Mouse (Mus musculus) erythroblast, adult 5-6 weeks (primary cell): Measurements from ENCODE around the gene Pfkfb1. TPM values are rescaled to one million over a fixed set of nuclear protein-coding genes. Genes with fewer than 3 reads are reported as not detected.

ENCODE experiments used
- ATAC-seq: replicated peaks from 2 replicates; pipeline ENCODE4 v1.8.0; 2016; ENCODE audit warnings: moderate number of reproducible peaks, mild to moderate bottlenecking, moderate TSS enrichment, inconsistent platforms; ENCODE audit not compliant: poor library complexity, low FRiP score, severe bottlenecking
- total RNA-seq, 2 experiments: library from RNA; stranded (forward) in 1 of 2; stranded (reverse) in 1 of 2; fragments of 150-400 nt in 1 of 2; fragments of 200-764, 138-1000 nt in 1 of 2; gene quantifications; 2 replicates each; pipeline versions ENCODE4 v1.2.3 to v1.2.4; 2015 to 2017; ENCODE audit warnings: low replicate concordance in 2 of 2

Gene Pfkfb1
- total RNA-seq (2015; ENCODE audit: low replicate concordance) (5.9 and 26.7 TPM in 2 replicates), total RNA-seq (2017; ENCODE audit: low replicate concordance) (8.1 and 10.6 TPM in 2 replicates)

DNA sequence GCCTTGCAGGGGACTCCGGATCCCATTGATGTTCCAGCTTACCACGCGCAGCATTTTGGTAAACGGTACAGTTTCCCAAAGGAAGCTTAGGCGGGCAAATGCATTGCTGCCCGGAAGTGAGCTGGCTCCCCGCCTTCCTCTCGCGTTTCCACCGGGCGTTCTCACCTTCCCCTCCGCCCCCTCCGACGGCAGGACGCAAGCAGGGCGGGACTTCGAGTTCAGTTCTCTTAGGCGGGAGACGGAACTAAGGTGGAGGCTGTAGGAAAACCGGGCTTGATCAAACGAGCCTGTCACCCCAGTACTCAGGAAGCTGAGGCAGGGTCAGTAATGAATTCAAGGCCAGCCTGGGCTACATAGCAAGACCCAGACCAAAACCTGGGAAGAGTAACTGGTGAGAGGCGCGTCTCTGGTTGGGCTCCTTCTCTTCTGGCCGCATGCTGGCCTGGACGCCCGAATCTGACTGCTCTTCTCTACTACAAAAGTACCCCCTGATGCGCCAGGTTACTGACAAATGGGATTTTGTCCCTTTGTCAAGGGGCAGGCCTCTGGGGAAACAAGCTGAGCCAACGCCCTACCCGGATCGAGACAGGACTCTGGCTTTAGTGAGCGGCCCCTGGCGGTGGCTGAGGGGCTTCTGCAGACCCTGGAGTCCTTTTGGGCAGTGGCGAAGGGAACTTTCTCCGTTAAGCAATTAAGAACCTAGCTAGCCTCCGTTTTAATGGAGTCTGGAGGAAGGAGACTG, at the start of gene Pfkfb1:
Gene Pfkfb1, plus strand, starts transcription at position 207 of the 742 bp plus-strand sequence.
- ATAC-seq, result peak; percentile 99

DNA sequence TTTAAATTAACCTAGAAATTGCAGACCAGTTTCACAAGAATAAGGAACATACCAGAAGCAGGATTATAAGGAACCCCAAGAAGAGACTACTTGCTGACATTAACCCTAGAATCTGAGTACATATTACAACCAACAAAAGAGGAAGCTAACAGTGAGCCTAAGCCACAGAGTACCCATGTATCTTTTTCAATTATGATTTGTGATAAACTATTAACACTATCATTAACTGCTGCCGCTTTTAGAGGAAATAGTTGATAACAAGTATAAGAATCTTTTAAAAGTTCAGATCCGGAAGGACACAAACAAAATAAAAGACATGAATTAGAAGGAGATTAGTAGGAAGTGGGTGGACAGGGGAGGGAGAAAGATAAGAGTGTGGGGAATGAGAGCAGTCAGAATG, 47.9 kb upstream of the Pfkfb1 start:
- ATAC-seq, result no peak

DNA sequence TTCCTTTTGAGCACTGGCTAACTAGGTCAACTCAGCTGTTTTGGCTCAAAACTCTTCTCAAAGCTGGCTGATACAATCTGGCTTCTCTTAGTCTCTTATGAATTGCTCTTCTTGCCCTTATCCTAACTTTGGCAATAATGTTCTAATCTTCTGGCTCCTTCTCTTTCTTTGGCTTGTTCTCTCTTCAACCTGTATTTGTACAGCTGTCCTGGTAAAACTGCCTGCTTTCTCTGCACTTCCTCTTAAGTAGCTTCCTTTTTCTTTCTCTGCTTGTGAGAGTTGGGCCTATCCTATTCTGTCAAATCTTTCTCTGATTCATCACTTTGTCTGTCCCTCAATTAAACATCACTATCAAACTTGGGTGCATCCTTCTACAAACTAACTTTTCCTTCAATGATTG, 46.3 kb upstream of the Pfkfb1 start:
- no peak for ATAC-seq

DNA sequence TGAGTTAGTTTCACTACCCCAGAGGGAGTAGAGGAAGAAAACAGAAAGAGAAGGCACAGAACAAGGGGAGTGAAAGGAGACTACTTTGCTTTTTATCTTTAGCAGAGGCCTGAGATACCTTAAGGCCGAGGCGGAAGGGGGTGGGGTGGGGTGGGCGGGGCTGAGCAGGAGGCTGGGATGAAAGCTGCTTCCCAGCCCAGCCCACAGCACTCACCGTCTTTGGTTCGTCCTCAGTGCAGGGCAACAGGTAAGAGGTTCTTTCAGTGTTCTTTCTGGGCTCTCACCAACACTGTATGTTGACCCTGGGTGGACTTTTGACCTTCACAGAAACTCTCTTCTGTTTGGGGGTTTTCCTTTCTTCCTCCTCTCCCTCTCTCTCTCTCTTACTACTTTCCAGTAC, 40.8 kb upstream of the Pfkfb1 start, which contains the start of gene Alas2:
Gene Alas2, plus strand, starts transcription at position 137 of the 400 bp plus-strand sequence.
- peak; percentile 51 for ATAC-seq

DNA sequence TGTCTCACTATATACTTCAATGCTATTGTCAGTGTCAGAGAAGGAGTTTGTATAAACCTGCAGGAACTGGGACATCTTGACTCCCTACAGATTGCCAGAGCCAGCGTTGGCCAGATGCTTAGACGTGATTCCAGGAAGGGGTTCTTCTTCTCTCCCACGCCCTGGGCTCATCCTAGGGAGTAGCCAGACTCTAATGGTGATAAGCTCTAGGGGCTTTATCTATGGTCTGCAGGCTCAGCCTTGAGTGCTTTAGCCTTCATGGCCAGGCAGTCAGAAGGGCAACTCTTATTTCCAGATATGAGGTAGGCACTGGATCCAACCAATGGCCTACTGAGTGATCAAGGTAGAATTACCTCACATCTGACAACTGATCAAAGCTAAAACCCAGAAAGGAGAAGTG, 38.4 kb upstream of the Pfkfb1 start:
- peak; percentile 86 for ATAC-seq

DNA sequence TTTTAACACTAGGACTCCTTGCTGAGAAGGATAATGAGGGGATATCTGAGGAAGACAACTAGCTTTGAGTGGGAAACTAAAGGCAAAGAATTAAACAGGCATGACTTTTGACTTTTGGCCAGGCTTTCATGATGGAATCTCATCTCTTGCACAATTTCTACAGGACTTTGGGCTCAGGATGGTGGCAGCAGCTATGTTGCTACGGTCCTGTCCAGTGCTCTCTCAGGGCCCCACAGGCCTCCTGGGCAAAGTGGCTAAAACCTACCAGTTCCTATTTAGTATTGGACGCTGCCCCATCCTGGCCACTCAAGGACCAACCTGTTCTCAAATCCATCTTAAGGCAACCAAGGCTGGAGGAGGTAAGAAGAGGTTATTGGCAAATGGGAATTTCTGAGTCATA, 36.0 kb upstream of the Pfkfb1 start:
- ATAC-seq, result no peak

DNA sequence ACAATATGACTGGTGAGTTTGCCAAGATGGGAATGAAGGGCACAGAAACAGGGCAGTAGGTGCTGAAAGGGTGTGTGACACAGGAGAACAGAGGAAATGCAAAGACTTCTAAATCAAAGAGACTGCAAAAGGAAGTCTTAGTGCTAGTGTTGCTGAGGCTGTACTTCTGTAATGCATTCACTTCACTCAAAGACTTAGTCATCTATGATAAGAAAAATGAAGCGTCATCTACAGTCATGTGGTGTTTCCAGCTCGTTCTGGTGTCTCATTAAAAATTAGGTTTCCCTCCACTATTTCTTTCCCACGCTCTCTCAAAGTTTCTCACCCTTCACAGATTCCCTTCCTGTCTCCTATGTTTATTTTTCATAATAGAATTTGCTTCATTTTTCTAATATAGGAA, 34.0 kb upstream of the Pfkfb1 start:
- ATAC-seq, result 0 out of 2 replicates have a peak, but pooled peaks have one; percentile 27

DNA sequence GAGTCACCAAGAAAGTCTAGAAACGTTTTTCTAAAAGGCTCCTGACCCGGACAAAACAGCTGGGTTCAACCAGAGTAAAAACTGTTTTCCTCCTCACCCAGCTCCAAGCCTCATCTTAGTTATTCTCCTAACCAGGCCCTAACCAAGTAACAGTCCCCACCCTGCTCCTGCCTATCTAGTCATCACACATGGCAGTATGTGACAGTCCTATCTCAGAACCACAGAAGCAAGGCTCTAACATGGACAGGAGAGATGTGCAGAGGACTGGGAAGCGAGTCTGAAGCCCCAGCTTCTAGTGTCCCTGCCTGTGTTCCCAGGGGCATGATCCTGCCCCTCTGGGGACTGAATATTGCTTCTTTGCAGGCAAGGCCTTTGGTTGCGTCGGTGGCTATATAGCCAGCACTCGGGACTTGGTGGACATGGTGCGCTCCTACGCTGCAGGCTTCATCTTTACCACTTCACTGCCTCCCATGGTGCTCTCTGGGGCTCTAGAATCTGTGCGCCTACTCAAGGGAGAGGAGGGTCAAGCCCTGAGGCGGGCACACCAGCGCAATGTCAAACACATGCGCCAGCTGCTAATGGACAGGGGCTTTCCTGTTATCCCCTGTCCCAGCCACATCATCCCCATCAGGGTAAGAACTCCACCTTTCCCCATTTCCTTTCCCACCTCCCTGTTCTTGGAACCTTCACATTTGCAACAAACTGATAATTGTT, 23.2 kb upstream of the Pfkfb1 start:
- ATAC-seq, result peak; percentile 98

DNA sequence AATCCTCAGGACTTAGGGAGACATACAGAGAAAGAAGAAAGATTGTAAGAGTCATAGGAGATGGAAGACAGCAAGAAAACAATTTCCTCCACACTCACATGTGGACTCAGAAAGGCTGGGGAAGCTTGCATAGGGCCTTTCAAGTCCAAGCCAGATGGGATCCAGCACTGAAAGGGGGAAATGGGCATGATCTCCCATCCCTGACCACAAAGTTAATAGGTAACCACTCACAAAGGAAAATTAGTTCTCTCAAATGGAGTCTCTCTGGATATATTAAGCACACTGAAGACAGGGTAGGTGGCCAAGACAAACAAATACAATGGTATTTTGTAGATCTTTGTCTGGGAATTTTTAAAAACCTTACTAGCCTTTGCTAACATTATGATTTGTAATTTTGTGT, 6.1 kb upstream of the Pfkfb1 start:
- ATAC-seq, result no peak

DNA sequence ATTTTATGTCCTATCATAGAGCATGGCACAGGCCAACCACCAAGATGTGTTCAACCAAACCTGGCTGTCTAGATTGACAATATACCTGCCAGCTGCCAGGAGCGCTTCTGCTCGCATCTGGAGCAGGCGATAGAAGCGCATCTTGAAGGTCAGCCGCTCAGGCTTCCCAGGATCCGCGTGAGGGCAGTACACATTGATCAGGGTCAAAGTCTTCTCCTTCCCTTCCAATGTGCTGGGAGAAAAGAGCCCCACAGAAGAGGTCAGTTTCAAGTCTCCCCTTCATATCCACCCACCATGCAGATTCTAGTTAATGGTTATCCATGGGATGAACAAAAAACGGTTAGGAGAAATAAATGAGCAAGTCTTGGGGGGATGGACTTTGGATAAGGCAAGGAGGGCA, 2.9 kb upstream of the Pfkfb1 start:
- ATAC-seq, result no peak

DNA sequence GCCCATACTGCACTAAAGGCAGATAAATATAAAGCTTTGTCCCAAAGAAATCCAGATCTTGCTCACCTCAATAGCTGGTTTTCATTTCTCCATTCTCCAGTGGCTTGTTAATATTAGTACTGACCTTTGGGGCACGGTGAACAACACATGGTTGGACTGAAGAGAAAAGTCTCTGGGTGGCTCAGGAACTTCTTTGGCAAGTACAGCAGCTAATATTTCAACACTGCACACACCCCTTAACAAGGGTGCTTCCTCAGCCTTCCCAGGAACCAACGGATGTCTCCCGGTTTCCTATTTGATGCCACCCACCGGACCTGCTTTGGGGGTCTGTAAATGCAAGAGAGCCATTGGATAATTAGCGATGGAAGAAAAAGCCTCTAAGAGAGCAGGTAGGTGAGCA, 1.7 kb downstream of the Pfkfb1 start, which contains the start of gene Apex2:
Gene Apex2, minus strand, starts transcription at position 173 of the 400 bp plus-strand sequence.
- ATAC-seq, result no peak

DNA sequence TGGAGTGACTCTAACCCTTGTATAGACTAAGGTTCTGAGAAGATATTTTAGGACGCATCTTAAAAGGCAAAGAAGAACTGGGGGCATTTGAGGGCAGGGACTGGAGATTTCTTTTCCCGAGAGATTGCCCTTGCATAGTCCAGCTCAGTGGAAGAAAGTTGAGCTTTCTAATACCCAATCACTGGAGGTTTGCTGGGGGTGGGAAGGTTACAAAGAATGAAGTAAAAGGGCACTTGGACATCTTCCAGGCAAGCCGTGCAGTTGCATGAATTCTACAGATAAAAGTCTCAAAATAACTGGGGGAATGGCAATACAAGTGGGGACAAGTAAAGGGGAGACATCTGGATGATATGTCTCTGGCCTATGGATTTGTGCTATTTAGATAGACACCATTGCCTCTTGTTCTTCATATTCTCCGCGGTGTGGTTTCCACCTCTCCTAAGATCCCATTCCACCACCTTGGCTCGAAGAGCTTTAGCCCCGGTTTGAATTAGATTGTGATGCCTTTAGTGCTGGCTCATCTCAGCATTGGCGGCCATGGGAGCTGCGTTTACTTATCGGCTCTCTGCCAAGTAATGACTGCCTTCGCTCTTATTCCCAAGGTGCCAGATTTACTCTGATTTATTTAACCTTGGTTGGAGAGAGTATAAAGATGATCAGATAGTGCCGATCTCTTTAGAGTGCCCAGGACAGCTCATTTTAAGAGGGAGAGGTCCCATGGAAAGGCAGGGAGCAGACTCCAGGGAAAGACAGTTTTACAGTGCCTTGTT, 5.4 kb downstream of the Pfkfb1 start:
- ATAC-seq, result no peak

DNA sequence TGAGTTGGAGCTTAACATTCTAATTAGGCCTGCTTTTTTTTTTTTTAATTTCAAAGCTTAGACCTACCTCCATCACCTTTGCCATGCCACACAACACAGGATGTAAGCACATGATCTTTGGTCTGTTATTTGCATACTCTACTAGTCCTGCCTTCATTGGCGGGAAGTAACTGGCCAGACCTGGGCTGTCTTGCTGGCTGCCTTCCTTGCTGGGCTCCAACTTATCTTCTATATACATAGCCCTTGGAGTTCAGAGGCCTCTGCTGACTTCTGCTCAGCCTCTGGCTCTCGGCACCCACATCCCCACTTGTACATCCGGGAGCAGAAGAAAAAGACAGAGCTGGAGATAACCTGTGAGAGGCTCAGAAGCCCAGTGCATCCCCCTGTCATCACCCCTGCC, 6.1 kb downstream of the Pfkfb1 start:
- ATAC-seq, result no peak

DNA sequence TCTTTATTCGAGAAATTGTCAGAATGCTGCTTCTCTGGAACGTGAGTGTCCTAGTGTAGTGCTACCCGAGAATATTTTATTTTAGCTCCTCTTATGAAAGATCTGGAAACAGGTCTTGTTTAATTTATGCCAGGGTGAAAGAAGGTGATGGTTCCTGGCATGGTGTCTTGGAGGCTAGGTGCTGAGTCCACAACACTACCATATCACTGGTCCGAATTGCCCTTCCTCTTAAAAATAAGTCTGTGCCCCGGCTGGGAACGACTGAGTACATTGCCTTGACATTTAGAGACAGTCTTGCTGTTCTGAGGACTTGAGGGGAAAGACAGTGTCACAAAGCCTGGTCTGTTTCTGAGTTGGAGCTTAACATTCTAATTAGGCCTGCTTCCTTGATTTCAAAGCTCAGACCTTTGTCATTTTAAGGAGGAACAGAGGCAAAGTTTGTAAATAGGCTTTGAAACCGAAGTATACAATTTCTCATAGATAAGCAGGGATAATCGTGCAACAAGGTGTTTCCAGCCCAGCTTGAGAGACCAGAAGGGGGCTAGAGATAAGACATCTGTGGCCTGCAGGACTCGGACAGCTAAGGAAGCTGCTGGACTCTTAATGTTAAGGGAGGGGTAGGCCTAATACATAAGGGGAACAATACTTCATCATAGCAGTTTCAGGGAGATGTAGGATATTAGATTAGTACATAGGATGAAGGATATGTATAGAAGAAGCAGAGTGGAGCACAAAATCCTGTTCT, 7.2 kb downstream of the Pfkfb1 start:
- ATAC-seq, result peak; percentile 89

DNA sequence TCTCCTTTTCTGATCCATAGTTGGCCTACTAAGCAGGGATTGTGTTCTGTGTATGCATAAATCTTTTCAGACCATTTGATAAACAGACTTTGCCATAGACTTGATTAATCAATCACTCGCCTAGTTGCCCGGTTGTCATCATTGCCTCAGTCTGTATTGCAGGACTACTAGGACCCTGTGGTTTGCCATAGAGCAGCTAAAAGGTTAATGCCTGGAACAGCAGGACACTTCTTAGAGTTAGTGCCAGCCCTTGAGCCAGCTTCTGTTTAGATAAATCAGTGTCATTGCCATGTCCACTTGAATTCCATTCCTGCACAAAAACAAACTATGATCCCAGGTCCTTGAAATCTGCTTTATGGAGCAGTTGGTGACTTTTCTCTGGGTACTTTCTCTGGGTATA, 10.9 kb downstream of the Pfkfb1 start:
- no peak for ATAC-seq

DNA sequence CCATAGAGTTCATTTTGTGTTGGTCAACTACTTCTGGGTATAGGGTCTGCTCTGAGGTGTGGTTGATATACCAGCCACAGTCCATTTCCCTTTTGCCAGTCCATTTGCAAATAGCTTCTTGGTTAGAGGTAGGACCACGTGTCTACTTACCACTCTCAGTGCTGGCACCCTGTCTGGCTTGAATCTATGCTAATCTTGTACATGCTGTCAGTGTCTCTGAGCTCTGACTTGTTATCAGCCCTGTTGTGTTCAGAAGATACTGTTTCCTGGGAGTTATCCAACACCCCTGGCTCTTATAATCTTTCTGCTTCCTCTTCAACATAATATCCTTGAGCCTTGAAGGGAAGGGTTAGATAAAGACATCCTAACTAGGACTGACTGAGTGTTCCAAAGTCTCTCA, 48.4 kb downstream of the Pfkfb1 start:
- ATAC-seq, result no peak

DNA sequence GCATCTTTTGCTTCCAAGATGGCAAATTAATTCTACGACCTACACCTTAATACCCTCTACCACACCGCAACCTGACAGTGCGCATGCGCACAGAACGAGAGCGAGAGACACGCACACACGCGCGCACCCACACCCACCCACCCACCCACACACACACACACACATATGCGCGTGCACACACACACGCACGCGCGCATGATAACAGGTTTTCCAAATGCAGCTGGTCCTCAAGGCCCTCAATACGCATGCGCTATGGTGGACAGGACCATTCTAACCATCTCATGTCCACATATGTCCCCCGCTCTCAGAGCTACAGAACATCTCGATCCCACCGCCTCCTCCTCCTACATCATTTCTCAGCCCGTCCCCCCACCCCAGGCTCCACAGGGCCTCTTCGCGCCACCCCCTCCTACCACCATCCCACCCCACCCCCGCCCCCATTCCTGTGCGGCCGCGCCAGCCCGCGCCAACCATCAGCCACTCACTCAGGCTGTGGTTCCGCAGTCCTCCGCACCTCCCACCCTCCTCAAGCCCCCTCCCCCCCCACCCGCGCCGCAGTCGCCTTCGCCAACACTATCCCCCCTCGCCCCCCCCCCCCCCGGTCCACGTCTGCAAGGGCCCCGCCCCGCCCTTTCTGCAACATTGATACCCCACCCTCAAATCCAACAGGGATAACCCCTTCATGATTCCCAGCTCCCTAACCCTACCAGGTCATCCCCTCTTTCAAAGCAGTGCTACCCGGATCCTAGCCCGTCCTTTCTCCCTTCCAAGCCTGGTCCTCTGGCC, 68.3 kb downstream of the Pfkfb1 start:
- ATAC-seq, result no peak

DNA sequence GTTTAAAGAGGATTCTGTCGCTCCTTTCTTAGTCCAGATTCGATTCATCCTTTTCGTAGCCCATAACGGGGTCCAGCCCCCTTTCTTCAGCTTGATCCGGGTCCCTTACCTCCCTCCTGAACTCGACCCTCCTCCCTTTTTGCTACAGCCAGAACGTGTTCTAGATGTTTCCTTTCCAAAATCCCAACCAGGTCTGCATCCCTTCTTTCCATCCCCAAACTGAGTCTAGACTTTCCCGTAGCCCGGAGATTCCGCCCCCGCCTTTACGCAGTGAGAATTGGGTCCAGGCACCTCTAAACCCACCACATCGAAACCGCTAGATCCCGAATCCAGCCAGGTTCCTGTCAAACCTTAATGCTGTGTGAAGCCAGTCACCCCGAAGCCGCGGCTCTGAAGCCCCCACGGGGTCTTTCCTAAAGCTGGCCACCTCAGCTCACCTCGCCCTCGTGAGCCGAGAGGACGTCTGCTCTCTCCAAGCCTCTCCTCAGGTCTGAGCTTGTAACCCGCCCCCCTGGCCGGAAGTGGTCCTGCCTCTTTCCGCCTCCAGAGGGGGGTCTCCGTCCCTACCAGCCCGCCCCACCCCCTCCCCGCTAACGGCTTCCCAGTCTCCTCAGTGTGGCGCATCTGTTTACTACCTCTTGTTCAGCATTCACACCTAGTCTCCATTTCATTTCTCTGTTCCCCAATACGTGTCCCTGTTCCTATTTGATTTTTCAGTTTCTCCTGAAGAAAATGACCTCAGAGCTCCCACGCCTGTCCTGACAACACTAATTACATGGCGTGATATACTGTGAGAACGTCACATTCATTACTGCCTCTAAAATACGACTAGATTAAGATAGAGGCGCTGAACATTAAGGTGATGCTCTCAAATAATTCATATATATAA, 69.1 kb downstream of the Pfkfb1 start, which contains the start of gene Tro:
Gene Tro, minus strand, starts transcription at position 676 of the 889 bp plus-strand sequence.
- ATAC-seq, result no peak
